Mouse (Mus musculus): ENCODE data around the gene Rad50. TPM values are rescaled to one million over a fixed set of nuclear protein-coding genes. Genes with fewer than 3 reads are reported as not detected.

Rad50 gene
- total RNA-seq, 2 experiments from 2014 or later = 9.0 to 10.5 TPM

DNA sequence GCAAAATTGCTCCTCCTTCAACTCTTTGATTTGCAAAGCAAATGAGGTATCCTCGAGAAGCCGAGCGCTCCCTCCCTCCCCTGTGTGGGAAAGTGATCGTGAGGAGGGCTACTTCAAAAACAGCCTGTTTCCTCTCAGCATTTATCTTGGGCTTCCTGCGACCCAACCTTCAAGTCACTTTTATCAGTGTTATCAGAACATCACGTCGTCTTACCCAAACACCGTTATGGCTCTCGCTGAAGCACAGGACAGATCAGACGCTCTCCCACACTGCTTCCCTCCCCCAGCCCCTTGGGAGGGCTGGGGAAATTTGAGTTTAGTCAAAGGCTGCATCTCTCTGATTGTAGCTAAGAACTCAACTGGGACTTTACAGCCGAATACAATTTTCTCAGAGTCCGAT, 101.5 kb downstream of the Rad50 start:
- no peak for DNase-seq (ENCODE audit: low spot score in 2 of 2)

DNA sequence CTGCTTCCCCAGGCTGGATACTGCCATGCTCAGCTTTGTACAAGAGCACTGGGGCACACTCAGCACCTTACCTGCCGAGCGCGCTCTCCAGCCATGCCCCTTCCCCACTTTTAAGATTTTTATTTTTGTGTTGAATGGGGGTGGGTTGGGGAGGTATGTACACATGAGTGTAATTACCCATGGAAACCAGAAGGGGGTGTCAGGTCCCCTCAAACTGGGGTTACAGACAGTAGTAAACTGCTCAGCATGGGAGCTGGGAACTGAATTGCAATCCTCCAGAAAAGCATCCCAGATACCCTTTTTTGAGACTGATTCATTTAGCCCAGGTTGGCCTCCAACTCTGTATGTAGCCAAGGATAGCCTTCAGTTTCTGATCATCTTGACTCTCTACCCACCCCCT, 102.1 kb downstream of the Rad50 start:
- DNase-seq (ENCODE audit: low spot score in 2 of 2) = no peak

Other genes with a start within 250 kb of the Rad50 start
- gene Gm9837, start 236.8 kb downstream of the Rad50 start, total RNA-seq (2021) = not detected
- 1 to 10 TPM; 2.4 to 2.5 TPM for gene Gm9945, start 227.2 kb downstream of the Rad50 start, total RNA-seq (2021)
- 100 to 1,000 TPM; 106 to 108 TPM for gene Sowaha, start 227.0 kb downstream of the Rad50 start, total RNA-seq (2021)
- 100 to 1,000 TPM; 206 to 209 TPM for gene Sept8, start 188.1 kb downstream of the Rad50 start, total RNA-seq (2021)
- gene Kif3a, start 139.9 kb downstream of the Rad50 start, total RNA-seq (2021) = 100 to 1,000 TPM; 140 to 149 TPM
- gene Il4, start 88.7 kb downstream of the Rad50 start, total RNA-seq (2021) = not detected
- gene Il13, start 72.6 kb downstream of the Rad50 start, total RNA-seq (2021) = not detected
- not detected for gene Il5, start 13.5 kb upstream of the Rad50 start, total RNA-seq (2021)
- 1 to 10 TPM; 4.9 to 7.7 TPM for gene Irf1, start 62.7 kb upstream of the Rad50 start, total RNA-seq (2021)
- under 1 TPM in 1 of 2 experiments, not detected in 1; 0.62 TPM for gene Gm17334, start 65.9 kb upstream of the Rad50 start, total RNA-seq (2021)
- gene Gm12216, start 151.9 kb upstream of the Rad50 start, total RNA-seq (2021) = 1 to 10 TPM; 2.4 to 4.1 TPM
- 10 to 100 TPM; 12.4 to 13.5 TPM for gene Slc22a5, start 184.3 kb upstream of the Rad50 start, total RNA-seq (2021)

Measured in layer of hippocampus, postnatal 14 days (tissue).